Mouse (Mus musculus): Measurements from ENCODE around the gene Ctag2. TPM values are rescaled to one million over a fixed set of nuclear protein-coding genes. Genes with fewer than 3 reads are reported as not detected.

Gene Ctag2
- not detected for polyA plus RNA-seq (2015; fragmentation: Illumina TruSeq; extraction: RNeasy Lipid Tissue Mini Kit (QIAGEN cat#74804); ENCODE audit: low read depth, low replicate concordance)

DNA sequence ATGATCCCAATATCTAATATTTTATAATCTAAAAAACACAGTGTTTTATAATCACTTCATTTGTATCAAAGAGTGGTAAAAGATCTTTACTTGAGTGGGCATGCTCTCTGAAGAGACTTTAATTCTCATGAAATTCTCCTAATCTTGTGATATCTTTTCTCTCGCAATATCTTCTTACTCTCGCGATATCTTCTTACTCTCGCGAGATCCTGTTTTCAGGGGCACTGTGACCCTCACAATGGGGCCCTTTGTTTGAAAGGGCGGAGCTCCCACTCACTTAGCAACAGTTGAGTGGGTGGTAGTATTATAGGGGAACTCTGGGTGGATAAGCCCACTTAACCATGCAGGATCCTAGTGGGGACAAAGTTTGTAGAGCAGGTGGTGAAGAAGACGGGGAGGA is at the start of gene Ctag2:
Ctag2 (plus strand) TSS at position 301 of the 400 bp plus-strand sequence.

